8 mouse cellular contexts compared by ENCODE assay signal in the genomic region with DNA sequence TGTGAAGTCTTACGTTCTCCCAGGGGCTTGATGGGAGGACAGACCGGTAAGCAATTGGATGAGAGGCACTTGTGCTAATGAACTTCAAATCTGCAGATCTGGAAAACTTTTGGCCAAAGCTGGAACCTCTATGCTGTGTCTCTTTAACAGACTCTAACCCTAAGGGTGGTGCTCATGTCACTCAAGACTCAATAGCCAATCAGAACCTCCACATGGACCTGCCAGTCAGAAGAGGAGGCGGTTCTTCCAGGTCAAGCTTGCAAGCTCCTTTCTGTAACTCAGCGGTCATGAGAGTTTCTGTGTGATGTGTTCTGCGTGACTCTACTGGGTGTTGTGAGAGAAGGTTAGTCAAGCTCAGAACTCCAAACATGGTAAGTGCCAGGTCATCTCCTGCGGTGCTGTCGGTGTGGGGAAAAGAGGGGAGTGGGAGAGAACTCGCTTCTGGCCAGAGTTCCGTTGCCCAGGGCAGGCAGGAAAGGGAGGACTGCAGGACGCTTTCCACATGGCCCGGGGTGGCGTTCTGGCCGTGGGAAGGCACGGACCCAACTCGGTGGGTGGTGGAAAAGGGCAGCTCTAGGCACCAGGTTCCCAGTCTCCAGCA. TPM values are rescaled to one million over a fixed set of nuclear protein-coding genes. Genes with fewer than 3 reads are reported as not detected.
A peak's percentile ranks its signal among the peaks of the same experiment; 100 is the strongest.
DNase-seq lines count a peak whose midpoint lies in the region; ATAC-seq lines count a peak whose summit lies in the region.
"Not testable (repeated sequence)": the region's sequence is repeated elsewhere in the genome, so short reads cannot be mapped to it uniquely, and the experiment has no call there.

A gene (plus strand): TSS at position 274 of the 601 bp plus-strand sequence.

- H3K4me2 ChIP-seq in intestine, embryonic 14.5 days (ENCODE audit: low read length), result peak within 1 kb of the TSS; percentile 47

- H3K4me3 ChIP-seq in intestine, embryonic 14.5 days (ENCODE audit: low read depth, low read length), result peak within 1 kb of the TSS; percentile 51
- peak within 1 kb of the TSS; percentile 74 for H3K4me3 ChIP-seq in macrophage (ENCODE audit: inconsistent target)

- not testable (repeated sequence) for ATAC-seq in intestine, embryonic 14.5 days (replicated peaks; ENCODE audit: low FRiP score, low TSS enrichment, low read depth)

- H3K4me1 ChIP-seq in intestine, embryonic 14.5 days (replicated peaks; ENCODE audit: control insufficient read depth, insufficient read depth, low read length), result not testable (repeated sequence)

- not testable (repeated sequence) for H3K27ac ChIP-seq in intestine, embryonic 14.5 days (ENCODE audit: low read depth)
- H3K27ac ChIP-seq in macrophage, result peak within 1 kb of the TSS; percentile 37

- not testable (repeated sequence) for H3K9me3 ChIP-seq in intestine, embryonic 14.5 days (ENCODE audit: control insufficient read depth, low read length)

- not testable (repeated sequence) for H3K36me3 ChIP-seq in intestine, embryonic 14.5 days (ENCODE audit: control insufficient read depth, insufficient read depth, low read length); macrophage (ENCODE audit: inconsistent target)

- DNase-seq in T-cell, adult 2 months (ENCODE audit: low spot score), result peak; percentile 45
- DNase-seq in embryo, embryonic 10.5 days (ENCODE audit: low spot score), result peak; percentile 41
- peak; percentile 6 to 44 for DNase-seq in gastrocnemius, postnatal 36 days
- peak; percentile 54 for DNase-seq in intestine, embryonic 14.5 days (ENCODE audit: low spot score)
- peak; percentile 55 to 68 for DNase-seq in left cerebral cortex, adult 9 months (ENCODE audit: low spot score in 2 of 2)
- DNase-seq in retina, postnatal 1 day, result peak; percentile 71
- peak; percentile 42 for DNase-seq in urinary bladder, adult 2 months (ENCODE audit: low spot score)

- 2% methylated on average over 12 of the region's 15 CpGs for WGBS in intestine, embryonic 14.5 days
- WGBS in macrophage (ENCODE audit: missing documents), result 2% methylated on average over 12 of the region's 15 CpGs

- not testable (repeated sequence) for H3K27me3 ChIP-seq in intestine, embryonic 14.5 days (replicated peaks; ENCODE audit: control insufficient read depth, insufficient read depth, low read length)

- H3K9ac ChIP-seq in intestine, embryonic 14.5 days (ENCODE audit: low read length), result peak within 1 kb of the TSS; percentile 50

- intact Hi-C loops in gastrocnemius, postnatal 36 days (cut with DNase I), result not testable (repeated sequence)

- H3K79me2 ChIP-seq in macrophage (ENCODE audit: inconsistent target), result peaks cover 27% of the 10 kb centered on the region

RNA-seq across cellular contexts. Expression of the gene that starts here (rescaled TPM):
- total RNA-seq in gastrocnemius, postnatal 36 days (2021), result 10 to 100 TPM; 27.3 to 29.4 TPM
- 13.7 and 16.6 TPM in 2 replicates for polyA plus RNA-seq in intestine, embryonic 14.5 days (2014; fragmentation: Nextera tagmentation; extraction: Ambion mirVana)
- 100 to 1,000 TPM in 6 of 26 experiments, 10 to 100 TPM in 20; 10.6 to 127 (median 58.3) TPM for total RNA-seq in macrophage (2018; cell fraction: chromatin; rRNA removed)
- 10 to 100 TPM in 20 of 26 experiments, 1 to 10 TPM in 6; 4.9 to 18.9 (median 12.4) TPM for total RNA-seq in macrophage (2018; cell fraction: cytosol; rRNA removed)
- 100 to 1,000 TPM in 2 of 26 experiments, 10 to 100 TPM in 24; 14.4 to 133 (median 31.0) TPM for total RNA-seq in macrophage (2018; cell fraction: nucleus; rRNA removed)
- 8.5 to 12.1 TPM (median 9.2 TPM) in 3 replicates for polyA plus RNA-seq in macrophage (2018)
- 9.1 and 9.3 TPM in 2 replicates for polyA plus RNA-seq in urinary bladder, adult 2 months (2012; rRNA removed)
